Mouse (Mus musculus) liver, adult 2 months (tissue): Measurements from ENCODE around the gene Slc13a1.

Experiments
- CTCF ChIP-seq: fragments of 200-500 bp; IDR thresholded peaks from 2 replicates; pipeline ENCODE4 v1.5.1; 2011; ENCODE audit warnings: low read depth, low read length, control low read depth
- POLR2A ChIP-seq: fragments of 200-500 bp; IDR thresholded peaks from 2 replicates; pipeline ENCODE4 v1.6.1; 2011; ENCODE audit warnings: low read length, control low read depth; ENCODE audit not compliant: insufficient read depth; ENCODE audit errors: extremely low read depth

GRCm38 (mm10) chr6:24165249-24165648 lies 2.6 kb downstream of the Slc13a1 start:
- TF ChIP-seq POLR2A (no peak), CTCF (no peak)
